ENCODE assay signal across 8 mouse cellular contexts in the genomic region with DNA sequence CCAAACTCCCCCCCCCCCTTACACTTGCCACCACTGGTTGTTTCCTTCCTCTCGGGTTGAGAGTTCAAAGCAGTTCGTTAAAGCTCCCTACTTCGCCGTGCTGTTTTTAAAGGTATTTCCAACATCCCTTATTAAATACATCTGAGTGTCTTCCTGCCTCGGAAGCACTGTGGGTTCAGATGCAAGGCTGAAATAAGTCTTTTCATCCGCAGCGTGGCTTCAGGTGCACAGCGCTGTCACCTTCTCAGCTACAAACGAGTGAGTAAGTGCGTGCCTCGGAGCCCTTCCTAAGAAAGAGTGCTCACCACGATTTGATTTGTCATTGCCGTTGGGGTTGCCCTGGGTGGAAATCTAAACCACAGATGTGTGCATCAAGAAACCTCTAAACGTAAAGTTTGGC. TPM values are rescaled to one million over a fixed set of nuclear protein-coding genes. Genes with fewer than 3 reads are reported as not detected.
DNase-seq lines count a peak whose midpoint lies in the region; ATAC-seq and TF ChIP-seq lines count a peak whose summit lies in the region.

A gene (minus strand): TSS at position 266 of the 400 bp plus-strand sequence.

- TF ChIP-seq CTCF in G1E (IDR thresholded peaks at IDR 0.05; ENCODE audit: low read depth, low read length) = no peak

- peaks cover 19% of the 10 kb centered on the region for H3K36me3 ChIP-seq in G1E (replicated peaks)
- no peaks in the 10 kb centered on the region for H3K36me3 ChIP-seq in embryonic facial prominence, embryonic 14.5 days (ENCODE audit: control insufficient read depth, insufficient read depth, low read length)
- no peaks in the 10 kb centered on the region for H3K36me3 ChIP-seq in heart, embryonic 15.5 days
- H3K36me3 ChIP-seq in midbrain, embryonic 15.5 days (replicated peaks) = no peaks in the 10 kb centered on the region

- intact Hi-C loops in left cerebral cortex, postnatal 4 days (cut with DNase I) = no loop called here

- DNase-seq in frontal cortex, adult 2 months (ENCODE audit: extremely low spot score in 1 of 2, low spot score in 1 of 2) = peak in 1 of 2 experiments; percentile 15
- no peak for DNase-seq in frontal cortex, postnatal 25 days (ENCODE audit: low spot score in 2 of 2)
- DNase-seq in G1E (ENCODE audit: low spot score) = no peak
- DNase-seq in embryonic facial prominence, embryonic 14.5 days (ENCODE audit: low spot score) = peak; percentile 54
- DNase-seq in left cerebral cortex, postnatal 4 days = no peak
- no peak for DNase-seq in ovary, adult 18-20 months (ENCODE audit: low spot score)

- H3K9ac ChIP-seq in embryonic facial prominence, embryonic 14.5 days (ENCODE audit: low read depth, low read length) = peak within 1 kb of the TSS; percentile 89
- H3K9ac ChIP-seq in heart, embryonic 15.5 days = peak within 1 kb of the TSS; percentile 91
- peak within 1 kb of the TSS; percentile 82 for H3K9ac ChIP-seq in midbrain, embryonic 15.5 days

- peak within 1 kb of the TSS; percentile 91 for H3K4me3 ChIP-seq in G1E (ENCODE audit: low read depth, low read length)
- H3K4me3 ChIP-seq in embryonic facial prominence, embryonic 14.5 days (ENCODE audit: low read depth, low read length) = peak within 1 kb of the TSS; percentile 68
- peak within 1 kb of the TSS; percentile 91 for H3K4me3 ChIP-seq in heart, embryonic 15.5 days
- H3K4me3 ChIP-seq in midbrain, embryonic 15.5 days = peak within 1 kb of the TSS; percentile 71

- H3K9me3 ChIP-seq in G1E (replicated peaks) = no peaks in the 10 kb centered on the region
- H3K9me3 ChIP-seq in embryonic facial prominence, embryonic 14.5 days (ENCODE audit: control insufficient read depth, low read length) = no peaks in the 10 kb centered on the region
- no peaks in the 10 kb centered on the region for H3K9me3 ChIP-seq in heart, embryonic 15.5 days (replicated peaks)
- H3K9me3 ChIP-seq in midbrain, embryonic 15.5 days = no peaks in the 10 kb centered on the region

- H3K4me1 ChIP-seq in G1E (ENCODE audit: insufficient read depth, low read depth, low read length) = peaks cover 43% of the 10 kb centered on the region
- peaks cover 27% of the 10 kb centered on the region for H3K4me1 ChIP-seq in embryonic facial prominence, embryonic 14.5 days (ENCODE audit: control insufficient read depth, insufficient read depth, low read length)
- H3K4me1 ChIP-seq in heart, embryonic 15.5 days (replicated peaks) = peaks cover 30% of the 10 kb centered on the region
- H3K4me1 ChIP-seq in midbrain, embryonic 15.5 days = peaks cover 30% of the 10 kb centered on the region

- H3K4me2 ChIP-seq in embryonic facial prominence, embryonic 14.5 days (ENCODE audit: low read depth, low read length) = peak within 1 kb of the TSS; percentile 85
- H3K4me2 ChIP-seq in heart, embryonic 15.5 days = peak within 1 kb of the TSS; percentile 90
- H3K4me2 ChIP-seq in midbrain, embryonic 15.5 days = peak within 1 kb of the TSS; percentile 86

- no peaks in the 10 kb centered on the region for H3K27me3 ChIP-seq in G1E (ENCODE audit: insufficient read depth, low read length)
- no peaks in the 10 kb centered on the region for H3K27me3 ChIP-seq in embryonic facial prominence, embryonic 14.5 days (replicated peaks; ENCODE audit: control insufficient read depth, insufficient read depth, low read length)
- no peaks in the 10 kb centered on the region for H3K27me3 ChIP-seq in heart, embryonic 15.5 days
- no peaks in the 10 kb centered on the region for H3K27me3 ChIP-seq in midbrain, embryonic 15.5 days (replicated peaks)

- peak within 1 kb of the TSS; percentile 94 for H3K27ac ChIP-seq in embryonic facial prominence, embryonic 14.5 days (replicated peaks; ENCODE audit: low read depth, low read length)
- peak within 1 kb of the TSS; percentile 98 for H3K27ac ChIP-seq in heart, embryonic 15.5 days
- peak within 1 kb of the TSS; percentile 91 for H3K27ac ChIP-seq in midbrain, embryonic 15.5 days

- 1% methylated on average over 14 of the region's 14 CpGs for WGBS in embryonic facial prominence, embryonic 14.5 days
- under 1% methylated on average over 14 of the region's 14 CpGs for WGBS in heart, embryonic 15.5 days
- under 1% methylated on average over 14 of the region's 14 CpGs for WGBS in midbrain, embryonic 15.5 days

- ATAC-seq in G1E (ENCODE audit: extremely low read depth, insufficient number of reproducible peaks, low FRiP score, poor library complexity, severe bottlenecking) = no peak
- no peak for ATAC-seq in embryonic facial prominence, embryonic 14.5 days (ENCODE audit: low read depth)
- ATAC-seq in heart, embryonic 15.5 days (replicated peaks; ENCODE audit: insufficient number of reproducible peaks, insufficient read depth, low FRiP score, low read depth) = no peak
- peak; percentile 17 for ATAC-seq in midbrain, embryonic 15.5 days (replicated peaks)

RNA-seq across cellular contexts. Expression of the gene that starts here (rescaled TPM):
- 11.5 and 14.1 TPM in 2 replicates for polyA plus RNA-seq in frontal cortex, adult 2 months (2012; rRNA removed)
- total RNA-seq in G1E (2014; fragmentation: Nextera tagmentation) = 191 and 239 TPM in 2 replicates
- 244 and 265 TPM in 2 replicates for total RNA-seq in G1E (2017)
- 85.4 and 87.9 TPM in 2 replicates for polyA plus RNA-seq in G1E (2012)
- 98.1 and 107 TPM in 2 replicates for polyA plus RNA-seq in embryonic facial prominence, embryonic 14.5 days (2014; fragmentation: Nextera tagmentation; extraction: Ambion mirVana)
- 55.7 and 74.5 TPM in 2 replicates for polyA plus RNA-seq in heart, embryonic 15.5 days (2015; fragmentation: Nextera tagmentation; extraction: Ambion mirVana)
- 10 to 100 TPM; 21.7 to 24.1 TPM for total RNA-seq in left cerebral cortex, postnatal 4 days (2021)
- polyA plus RNA-seq in midbrain, embryonic 15.5 days (2015; fragmentation: Nextera tagmentation; extraction: Ambion mirVana) = 27.9 and 32.1 TPM in 2 replicates

Comparison
In these comparisons a context has a peak if more than half of its experiments do, and no peak if none do; other contexts are left out.
1. RNA of the gene that starts here (total RNA-seq): 191 to 265 TPM in G1E; 21.7 to 24.1 TPM in left cerebral cortex, postnatal 4 days; every median in the first group is over 4 times any median in the second.
2. Peak in every context shown above with its lines, with median percentiles within 50 percentile points of each other: H3K4me3 ChIP-seq, H3K27ac ChIP-seq, H3K4me2 ChIP-seq and H3K9ac ChIP-seq.